Mouse (Mus musculus): ENCODE measurements around the gene Dcaf12l2. TPM values are rescaled to one million over a fixed set of nuclear protein-coding genes. Genes with fewer than 3 reads are reported as not detected.

The Dcaf12l2 gene
- 1.7 and 1.8 TPM in 2 replicates for polyA plus RNA-seq (2016; fragmentation: Nextera tagmentation; extraction: Ambion mirVana)

GRCm38 (mm10) chrX:44367646-44368521, at the start of gene Dcaf12l2:
Gene Dcaf12l2, minus strand, starts transcription at chrX:44368342.
- Histone ChIP-seq H3K4me1 (replicated peaks) (no peaks in the 10 kb centered on the region), H3K36me3 (no peaks in the 10 kb centered on the region), H3K4me3 (peak within 1 kb of the TSS; percentile 63), H3K9me3 (replicated peaks) (no peaks in the 10 kb centered on the region), H3K4me2 (peak within 1 kb of the TSS; percentile 81), H3K9ac (peak within 1 kb of the TSS; percentile 65), H3K27ac (ENCODE audit: poor library complexity, severe bottlenecking) (no peak within 1 kb of the TSS), H3K27me3 (replicated peaks) (no peaks in the 10 kb centered on the region)
- 11% methylated on average over 47 of the region's 57 CpGs for WGBS
- peak; percentile 83 for ATAC-seq (ENCODE audit: insufficient number of reproducible peaks, low FRiP score)

- Histone ChIP-seq H3K36me3 (no peaks in the 10 kb centered on the region), H3K27me3 (replicated peaks) (no peaks in the 10 kb centered on the region), H3K27ac (ENCODE audit: poor library complexity, severe bottlenecking) (no peak overlapping the region), H3K4me3 (peak overlapping the region; percentile 63), H3K4me1 (replicated peaks) (no peaks in the 10 kb centered on the region), H3K4me2 (peak overlapping the region; percentile 81), H3K9me3 (replicated peaks) (no peaks in the 10 kb centered on the region), H3K9ac (peak overlapping the region; percentile 65)
- 67% methylated on average over 14 of the region's 14 CpGs for WGBS
- ATAC-seq (ENCODE audit: insufficient number of reproducible peaks, low FRiP score) = no peak
Measured at GRCm38 (mm10) chrX:44367280-44367645, 879 bp downstream of the Dcaf12l2 start.
